Mouse (Mus musculus) thymus, adult 2 months (tissue): ENCODE results near the gene Zmiz1.

Experiments used
- CTCF ChIP-seq: fragments of 200-500 bp; IDR thresholded peaks from 2 replicates; pipeline ENCODE4 v1.5.1; 2012; ENCODE audit warnings: mild to moderate bottlenecking, control low read depth, low read length, moderate library complexity, borderline replicate concordance; ENCODE audit not compliant: control insufficient read depth, poor library complexity, insufficient read depth; ENCODE audit errors: extremely low read depth
- POLR2A ChIP-seq: fragments of 200-500 bp; IDR thresholded peaks from 2 replicates; pipeline ENCODE4 v1.6.1; 2012; ENCODE audit warnings: mild to moderate bottlenecking, low read length, control low read depth, moderate library complexity; ENCODE audit not compliant: control insufficient read depth, poor library complexity, insufficient read depth; ENCODE audit errors: extremely low read depth

GRCm38 (mm10) chr14:25663649-25664309 lies 204.8 kb downstream of the Zmiz1 start:
- TF ChIP-seq CTCF, result no peak
- TF ChIP-seq POLR2A, result no peak
